Mouse (Mus musculus): Measurements from ENCODE around the gene Teddm2. TPM values are rescaled to one million over a fixed set of nuclear protein-coding genes. Genes with fewer than 3 reads are reported as not detected.

The Teddm2 gene
- polyA plus RNA-seq, 1 experiment from 2014 or later = 0.46 TPM

Small RNA genes lying within 50 kb of the gene (microRNA-seq; reads per million reads assigned to microRNA genes)
- gene Mir8114 = 9.4 reads per million, percentile 27 among the genes with 10 or more reads in this experiment

Other genes with a start within 250 kb of the Teddm2 start
- 1.8 TPM in 2 replicates for gene Rgs8, start 247.2 kb downstream of the Teddm2 start, polyA plus RNA-seq (2015; fragmentation: Nextera tagmentation; extraction: Ambion mirVana)
- 22.6 and 23.7 TPM in 2 replicates for gene Rgs16, start 159.9 kb downstream of the Teddm2 start, polyA plus RNA-seq (2015; fragmentation: Nextera tagmentation; extraction: Ambion mirVana)
- 12.3 and 12.4 TPM in 2 replicates for gene Rnasel, start 150.8 kb downstream of the Teddm2 start, polyA plus RNA-seq (2015; fragmentation: Nextera tagmentation; extraction: Ambion mirVana)
- gene Rgsl1, start 56.1 kb downstream of the Teddm2 start, polyA plus RNA-seq (2015; fragmentation: Nextera tagmentation; extraction: Ambion mirVana) = 0.09 TPM in 1 of 2 replicates, not detected in the other
- 0.11 and 0.24 TPM in 2 replicates for gene Teddm1b, start 25.9 kb downstream of the Teddm2 start, polyA plus RNA-seq (2015; fragmentation: Nextera tagmentation; extraction: Ambion mirVana)
- 0.14 TPM in 1 of 2 replicates, not detected in the other for gene Teddm1a, start 8.5 kb downstream of the Teddm2 start, polyA plus RNA-seq (2015; fragmentation: Nextera tagmentation; extraction: Ambion mirVana)
- 106 and 107 TPM in 2 replicates for gene Glul, start 284 bp downstream of the Teddm2 start, polyA plus RNA-seq (2015; fragmentation: Nextera tagmentation; extraction: Ambion mirVana)